Mouse (Mus musculus): ENCODE measurements around the gene Chpf2.

GRCm38 (mm10) chr5:24599137-24599536 is 12.6 kb downstream of the Chpf2 start:
- TF ChIP-seq CTCF (IDR thresholded peaks at IDR 0.05; ENCODE audit: borderline replicate concordance, insufficient read depth, low read depth, low read length) (no peak), POLR2A (IDR thresholded peaks at IDR 0.05; ENCODE audit: borderline replicate concordance, insufficient read depth, low read length) (no peak)

Data from cerebellum, adult 2 months (tissue).